Mouse (Mus musculus) midbrain, embryonic 14.5 days (tissue): Measurements from ENCODE around the gene Bpifc. TPM values are rescaled to one million over a fixed set of nuclear protein-coding genes. Genes with fewer than 3 reads are reported as not detected.

Experiments
- ATAC-seq: fragments of 200-750 bp; cut with Nextera tagmentation; 2 replicates; pipeline ENCODE4 v1.8.0; 2017; ENCODE audit warnings: moderate number of reproducible peaks, moderate library complexity; ENCODE audit not compliant: low FRiP score, low TSS enrichment
- DNase-seq: peaks from one replicate; pipeline ENCODE4 v3.0.0-alpha.2; 2015
- H3K27ac ChIP-seq: fragments of 300-500 bp; sonication (generic); replicated peaks from 2 replicates; pipeline ENCODE4 v1.5.1; 2014; ENCODE audit warnings: mild to moderate bottlenecking, low read depth, low read length, moderate library complexity
- H3K27me3 ChIP-seq: fragments of 300-500 bp; sonication (generic); 2 replicates; pipeline ENCODE4 v1.6.1; 2014; ENCODE audit warnings: low read length, control low read depth, mixed read lengths; ENCODE audit not compliant: control insufficient read depth, insufficient read depth
- H3K36me3 ChIP-seq: fragments of 300-500 bp; sonication (generic); 2 replicates; pipeline ENCODE4 v1.6.1; 2014; ENCODE audit warnings: low read length, control low read depth; ENCODE audit not compliant: control insufficient read depth, insufficient read depth
- H3K4me1 ChIP-seq: fragments of 300-500 bp; sonication (generic); 2 replicates; pipeline ENCODE4 v1.6.1; 2014; ENCODE audit warnings: mild to moderate bottlenecking, antibody characterized with exemption, low read length, control low read depth; ENCODE audit not compliant: control insufficient read depth, insufficient read depth
- H3K4me2 ChIP-seq: fragments of 300-500 bp; sonication (generic); 2 replicates; pipeline ENCODE4 v1.6.1; 2014; ENCODE audit warnings: mild to moderate bottlenecking, low read length, moderate library complexity
- H3K4me3 ChIP-seq: fragments of 300-500 bp; sonication (generic); replicated peaks from 2 replicates; pipeline ENCODE4 v1.5.1; 2014; ENCODE audit warnings: low read depth, low read length
- H3K9ac ChIP-seq: fragments of 300-500 bp; sonication (generic); replicated peaks from 2 replicates; pipeline ENCODE4 v1.6.1; 2014; ENCODE audit warnings: mild to moderate bottlenecking, low read length, moderate library complexity
- H3K9me3 ChIP-seq: fragments of 300-500 bp; sonication (generic); 2 replicates; pipeline ENCODE4 v1.6.1; 2016; ENCODE audit warnings: low read length, control low read depth, mixed read lengths; ENCODE audit not compliant: control insufficient read depth
- WGBS: fragments of 180-500 bp; shearing (Covaris S2); extraction: QIAGEN DNeasy Blood & Tissue Kit; methylation state at CpG from one replicate; pipeline ENCODE4 v1.1.7; 2014; 5-methylcytosine and 5-hydroxymethylcytosine counted together
- polyA plus RNA-seq: library from polyadenylated mRNA; unstranded; fragments of >200 nt; fragmentation: Nextera tagmentation; extraction: Ambion mirVana; gene quantifications from 2 replicates; pipeline ENCODE4 v1.2.1, GENCODE M21; 2014

The Bpifc gene
- not detected in 2 replicates for polyA plus RNA-seq

DNA sequence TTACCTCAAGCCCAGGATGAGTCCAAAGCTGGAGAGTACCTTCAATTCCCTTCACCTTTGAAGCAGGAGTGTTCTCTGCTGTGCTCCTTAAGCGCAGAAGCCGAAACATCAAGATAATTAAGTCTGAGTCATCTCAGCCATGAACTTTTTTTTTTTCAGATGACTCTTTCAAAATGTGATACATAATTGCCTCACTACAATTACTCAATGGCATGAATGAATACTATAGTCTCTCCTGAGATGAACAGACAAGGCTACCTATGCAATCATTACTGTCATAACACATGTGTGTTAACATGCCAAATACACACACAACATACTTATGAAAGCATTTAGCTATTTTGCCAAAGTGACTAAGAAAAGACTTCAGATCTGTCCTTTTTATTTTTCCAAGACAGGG is at the start of gene Bpifc:
TSS of gene Bpifc (minus strand) at position 115 of the 400 bp plus-strand sequence.
- Histone ChIP-seq H3K4me2 (no peak within 1 kb of the TSS), H3K27ac (no peak within 1 kb of the TSS), H3K36me3 (no peaks in the 10 kb centered on the region), H3K9ac (no peak within 1 kb of the TSS), H3K9me3 (no peaks in the 10 kb centered on the region), H3K4me3 (no peak within 1 kb of the TSS), H3K4me1 (no peaks in the 10 kb centered on the region), H3K27me3 (no peaks in the 10 kb centered on the region)
- 91% methylated on average over 2 of the region's 2 CpGs for WGBS
- no peak for DNase-seq
- ATAC-seq, result no peak

DNA sequence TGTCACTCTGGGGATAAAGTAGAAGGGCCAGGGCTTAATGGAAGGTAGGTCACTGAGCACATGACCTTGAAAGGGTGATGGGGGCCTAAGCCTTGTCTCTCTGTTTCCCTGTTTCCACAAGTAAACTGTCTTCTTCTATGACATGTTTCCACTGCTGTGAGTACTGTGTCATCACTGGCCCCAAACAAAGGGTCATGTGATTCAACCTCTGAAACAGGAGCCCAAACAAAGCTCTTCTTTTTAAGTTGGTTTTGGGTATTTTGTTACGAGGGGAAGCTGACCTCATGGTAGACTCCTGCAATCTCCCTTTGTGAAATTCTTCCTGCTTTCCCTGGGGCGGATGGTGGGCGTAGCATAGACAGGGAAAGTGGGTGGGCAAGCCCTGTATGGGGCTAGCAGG is 48.6 kb upstream of the Bpifc start:
- Histone ChIP-seq H3K36me3 (peaks cover 19% of the 10 kb centered on the region), H3K4me2 (no peak overlapping the region), H3K4me1 (no peaks in the 10 kb centered on the region), H3K4me3 (no peak overlapping the region), H3K9me3 (0 out of 2 replicates have a peak, but pooled peaks cover 3% of the 10 kb centered on the region), H3K27me3 (no peaks in the 10 kb centered on the region), H3K27ac (no peak overlapping the region), H3K9ac (no peak overlapping the region)
- ATAC-seq, result no peak
- no peak for DNase-seq
- WGBS, result 61% methylated on average over 3 of the region's 3 CpGs

DNA sequence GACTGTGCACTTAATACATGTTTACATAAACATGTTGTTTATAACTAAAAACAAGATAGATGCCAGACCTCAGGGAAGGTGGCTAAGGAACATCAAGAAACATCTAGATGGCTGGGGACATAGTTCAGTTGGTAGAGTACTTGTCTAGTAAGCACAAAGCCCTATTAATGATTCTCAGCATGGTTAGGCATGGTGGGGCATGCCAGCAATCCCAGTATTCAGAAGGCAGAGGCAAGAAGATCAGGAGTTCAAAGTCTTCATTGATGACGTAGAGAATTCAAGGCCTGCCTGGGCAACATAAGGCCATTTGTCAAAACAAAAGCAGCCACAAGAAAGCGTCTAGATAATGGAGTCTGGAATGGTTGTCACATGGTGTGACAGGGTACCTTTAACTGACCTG is 46.0 kb upstream of the Bpifc start:
- H3K4me2 ChIP-seq, result no peak overlapping the region
- H3K36me3 ChIP-seq, result peaks cover 24% of the 10 kb centered on the region
- no peak for ATAC-seq
- H3K27ac ChIP-seq, result no peak overlapping the region
- H3K9me3 ChIP-seq, result 0 out of 2 replicates have a peak, but pooled peaks cover 3% of the 10 kb centered on the region
- H3K4me3 ChIP-seq, result no peak overlapping the region
- H3K4me1 ChIP-seq, result no peaks in the 10 kb centered on the region
- no peaks in the 10 kb centered on the region for H3K27me3 ChIP-seq
- no peak overlapping the region for H3K9ac ChIP-seq
- WGBS, result 53% methylated on average over 2 of the region's 2 CpGs
- no peak for DNase-seq

DNA sequence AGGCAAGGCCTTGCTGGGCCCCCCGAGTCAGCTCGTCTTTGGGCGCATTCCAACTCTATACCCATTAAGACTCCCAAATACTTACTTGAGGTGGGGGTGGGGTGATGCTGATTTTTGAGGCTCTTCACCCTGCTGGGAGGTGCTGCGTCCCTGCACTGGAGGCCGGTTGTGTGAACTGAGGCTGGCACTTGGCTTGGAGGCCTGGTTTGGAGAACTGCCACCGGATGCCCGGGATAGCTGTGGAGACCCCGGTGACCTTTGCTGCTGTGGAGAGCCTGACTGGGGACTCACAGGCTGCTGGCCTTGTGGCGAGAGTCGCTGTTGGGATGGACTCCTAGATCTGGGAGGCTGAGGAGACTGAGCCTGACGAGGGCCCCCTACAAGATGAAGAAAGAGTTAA is 45.6 kb upstream of the Bpifc start:
- H3K4me3 ChIP-seq, result no peak overlapping the region
- WGBS, result 89% methylated on average over 11 of the region's 11 CpGs
- H3K27ac ChIP-seq, result no peak overlapping the region
- 0 out of 2 replicates have a peak, but pooled peaks cover 3% of the 10 kb centered on the region for H3K9me3 ChIP-seq
- peaks cover 28% of the 10 kb centered on the region for H3K36me3 ChIP-seq
- H3K4me1 ChIP-seq, result no peaks in the 10 kb centered on the region
- H3K9ac ChIP-seq, result no peak overlapping the region
- DNase-seq, result no peak
- no peak overlapping the region for H3K4me2 ChIP-seq
- H3K27me3 ChIP-seq, result no peaks in the 10 kb centered on the region
- ATAC-seq, result no peak

DNA sequence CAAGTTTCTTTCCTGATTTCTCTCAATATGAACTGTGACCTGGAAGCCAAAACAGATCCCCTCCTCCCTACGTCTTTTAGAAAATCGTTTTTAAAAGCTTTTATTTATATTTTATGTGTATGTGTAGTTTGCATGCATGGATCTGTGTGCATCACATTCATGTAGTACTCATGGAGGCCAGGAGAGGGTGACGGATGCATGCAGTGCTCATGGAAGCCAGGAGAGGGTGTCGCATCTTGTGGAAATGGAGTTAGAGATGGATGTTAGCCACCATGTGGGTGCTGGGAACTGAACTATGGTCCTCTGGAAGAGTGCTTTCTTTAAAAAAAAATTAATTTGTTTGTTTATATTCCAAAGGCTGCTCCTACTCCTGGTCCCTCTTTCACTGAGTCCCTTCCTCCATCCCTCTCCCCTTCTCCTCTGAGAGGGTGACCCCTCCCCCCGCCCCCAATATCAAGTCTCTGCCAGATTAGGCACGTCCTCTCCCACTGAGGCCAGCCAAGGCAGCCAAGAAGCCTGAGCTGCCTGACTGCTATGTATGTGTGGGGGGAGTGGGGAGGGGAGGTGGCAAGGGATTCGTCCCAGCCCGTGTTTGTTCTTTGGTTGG is 44.7 kb upstream of the Bpifc start:
- no peaks in the 10 kb centered on the region for H3K27me3 ChIP-seq
- H3K27ac ChIP-seq, result no peak overlapping the region
- no peaks in the 10 kb centered on the region for H3K4me1 ChIP-seq
- H3K4me3 ChIP-seq, result no peak overlapping the region
- no peak overlapping the region for H3K9ac ChIP-seq
- no peak for ATAC-seq
- 0 out of 2 replicates have a peak, but pooled peaks cover 3% of the 10 kb centered on the region for H3K9me3 ChIP-seq
- no peak for DNase-seq
- WGBS, result 86% methylated on average over 8 of the region's 8 CpGs
- peaks cover 31% of the 10 kb centered on the region for H3K36me3 ChIP-seq
- no peak overlapping the region for H3K4me2 ChIP-seq

- 89% methylated on average over 10 of the region's 10 CpGs for WGBS
- Histone ChIP-seq H3K4me1 (no peaks in the 10 kb centered on the region), H3K9me3 (0 out of 2 replicates have a peak, but pooled peaks cover 3% of the 10 kb centered on the region), H3K27me3 (no peaks in the 10 kb centered on the region), H3K9ac (no peak overlapping the region), H3K27ac (no peak overlapping the region), H3K4me3 (no peak overlapping the region), H3K4me2 (no peak overlapping the region), H3K36me3 (peaks cover 31% of the 10 kb centered on the region)
- ATAC-seq (no peak), DNase-seq (no peak)
Observed at GRCm38 (mm10) chr10:86052818-86053522, 41.3 kb upstream of the Bpifc start.

GRCm38 (mm10) chr10:86050522-86050921 is 38.8 kb upstream of the Bpifc start:
- Histone ChIP-seq H3K27ac (no peak overlapping the region), H3K4me1 (no peaks in the 10 kb centered on the region), H3K9ac (no peak overlapping the region), H3K4me3 (no peak overlapping the region), H3K27me3 (no peaks in the 10 kb centered on the region), H3K9me3 (no peaks in the 10 kb centered on the region), H3K36me3 (peaks cover 12% of the 10 kb centered on the region; the same call in 1 of the 2 replicates), H3K4me2 (no peak overlapping the region)
- DNase-seq (no peak), ATAC-seq (no peak)
- WGBS, result 93% methylated on average over 2 of the region's 2 CpGs

- no peaks in the 10 kb centered on the region for H3K9me3 ChIP-seq
- H3K27ac ChIP-seq, result no peak overlapping the region
- no peaks in the 10 kb centered on the region for H3K27me3 ChIP-seq
- H3K36me3 ChIP-seq, result peaks cover 6% of the 10 kb centered on the region; the same call in 1 of the 2 replicates
- H3K4me3 ChIP-seq, result no peak overlapping the region
- H3K9ac ChIP-seq, result no peak overlapping the region
- DNase-seq (no peak), ATAC-seq (no peak)
- no peak overlapping the region for H3K4me2 ChIP-seq
- no peaks in the 10 kb centered on the region for H3K4me1 ChIP-seq
- WGBS, result 90% methylated on average over 9 of the region's 9 CpGs
Observed at GRCm38 (mm10) chr10:86047786-86048185, 36.1 kb upstream of the Bpifc start.

DNA sequence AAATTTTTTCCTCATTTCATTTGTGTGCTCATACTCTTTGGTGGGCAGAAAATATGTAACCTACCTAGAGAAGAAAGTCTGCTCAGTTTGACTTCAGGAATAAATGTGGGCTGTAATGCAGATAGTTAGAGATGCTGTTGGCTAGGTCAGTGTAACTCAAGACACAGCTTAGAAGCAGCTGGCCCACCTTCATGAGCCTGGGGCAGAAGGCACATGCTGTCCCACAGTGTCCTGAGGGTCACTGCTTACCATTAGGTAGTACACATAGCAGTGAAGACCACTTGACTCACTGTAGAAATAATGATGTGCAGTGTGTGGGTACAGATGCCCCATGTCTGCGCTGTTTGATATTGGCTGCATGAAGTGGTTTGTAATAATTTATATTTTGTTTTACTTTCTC is 34.7 kb upstream of the Bpifc start:
- ATAC-seq (no peak), DNase-seq (no peak)
- Histone ChIP-seq H3K4me3 (no peak overlapping the region), H3K36me3 (no peaks in the 10 kb centered on the region), H3K4me1 (no peaks in the 10 kb centered on the region), H3K4me2 (no peak overlapping the region), H3K9me3 (no peaks in the 10 kb centered on the region), H3K27ac (no peak overlapping the region), H3K27me3 (no peaks in the 10 kb centered on the region), H3K9ac (no peak overlapping the region)
- WGBS, result 98% methylated on average over 1 of the region's 1 CpGs
